Comparison of ENCODE assay signal across 16 mouse cellular contexts in genomic region chr11:74839860-74840715, GRCm38 (mm10). TPM values are rescaled to one million over a fixed set of nuclear protein-coding genes. Genes with fewer than 3 reads are reported as not detected.
A peak's percentile ranks its signal among the peaks of the same experiment; 100 is the strongest.
DNase-seq lines count a peak whose midpoint lies in the region; ATAC-seq and TF ChIP-seq lines count a peak whose summit lies in the region.
"Had no signal": no experiment of that assay in that cellular context is flagged by ENCODE, and none has a peak within 500 bp of the region (broad histone marks: within the 10 kb centered on the region; RNA-seq: fewer than 3 reads in every experiment).

No protein-coding gene starts in this region.

- intact Hi-C loops in gastrocnemius, adult 2 months (cut with DNase I): loop anchor here (10.0 kb wide), 1 partner anchor 115 kb away; the partner anchor contains the start of gene Pafah1b1

- DNase-seq in gastrocnemius, adult 2 months: no peak
- DNase-seq in gastrocnemius, postnatal 4 days (ENCODE audit: low spot score in 2 of 2): no peak
- DNase-seq in kidney, postnatal 0 days (ENCODE audit: low spot score): no peak
- no peak for DNase-seq in kidney, adult 18-20 months
- DNase-seq in spleen, adult 12 weeks (ENCODE audit: low spot score): no peak
- DNase-seq: thymus, postnatal 4 days had no signal

- TF ChIP-seq CTCF in gastrocnemius, adult 2 months (IDR thresholded peaks at IDR 0.05): no peak
- no peak for TF ChIP-seq CTCF in kidney, postnatal 0 days (IDR thresholded peaks at IDR 0.05; ENCODE audit: low read depth)
- no peak for TF ChIP-seq CTCF in E14TG2a.4 (conservative IDR thresholded peaks at IDR 0.05; ENCODE audit: low read length)
- no peak for TF ChIP-seq CTCF in bone marrow macrophage, adult 2 months (IDR thresholded peaks at IDR 0.05; ENCODE audit: low read depth, low read length)
- no peak for TF ChIP-seq CTCF in intestine, postnatal 0 days (IDR thresholded peaks at IDR 0.05; ENCODE audit: low read depth)

- no peaks in the 10 kb centered on the region for H3K27me3 ChIP-seq in kidney, postnatal 0 days (ENCODE audit: insufficient read depth, low read length)
- H3K27me3 ChIP-seq in E14TG2a.4 (ENCODE audit: insufficient read depth, low read length): no peaks in the 10 kb centered on the region
- no peaks in the 10 kb centered on the region for H3K27me3 ChIP-seq in intestine, postnatal 0 days (replicated peaks; ENCODE audit: control insufficient read depth, insufficient read depth, low read length)
- H3K27me3 ChIP-seq: forebrain, embryonic 13.5 days; limb, embryonic 12.5 days; neural tube, embryonic 12.5 days; stomach, embryonic 15.5 days had no signal

- no peak overlapping the region for H3K4me3 ChIP-seq in gastrocnemius, adult 2 months
- no peak overlapping the region for H3K4me3 ChIP-seq in kidney, postnatal 0 days (replicated peaks; ENCODE audit: low read depth, low read length)
- peak overlapping the region; percentile 80; the same call in 1 of the 2 replicates for H3K4me3 ChIP-seq in E14TG2a.4 (replicated peaks; ENCODE audit: low read length)
- H3K4me3 ChIP-seq in bone marrow macrophage, adult 2 months (ENCODE audit: insufficient read depth, low read length): no peak overlapping the region
- H3K4me3 ChIP-seq in intestine, postnatal 0 days (ENCODE audit: low read depth, low read length): no peak overlapping the region
- H3K4me3 ChIP-seq: forebrain, embryonic 13.5 days; limb, embryonic 12.5 days; neural tube, embryonic 12.5 days had no signal

- H3K36me3 ChIP-seq in kidney, postnatal 0 days (ENCODE audit: insufficient read depth, low read length): peaks cover 17% of the 10 kb centered on the region
- H3K36me3 ChIP-seq in E14TG2a.4 (ENCODE audit: insufficient read depth, low read length): peaks cover 80% of the 10 kb centered on the region
- H3K36me3 ChIP-seq in intestine, postnatal 0 days (ENCODE audit: control insufficient read depth, insufficient read depth): peaks cover 24% of the 10 kb centered on the region; the same call in 1 of the 2 replicates

- TF ChIP-seq POLR2A in bone marrow macrophage, adult 2 months (IDR thresholded peaks at IDR 0.05; ENCODE audit: borderline replicate concordance, low read depth, low read length): no peak

- H3K4me2 ChIP-seq in kidney, postnatal 0 days (ENCODE audit: low read length): no peak overlapping the region
- H3K4me2 ChIP-seq in intestine, postnatal 0 days (replicated peaks; ENCODE audit: low read depth): no peak overlapping the region
- H3K4me2 ChIP-seq: neural tube, embryonic 12.5 days had no signal

- H3K9me3 ChIP-seq in kidney, postnatal 0 days (replicated peaks; ENCODE audit: low read length): no peaks in the 10 kb centered on the region
- H3K9me3 ChIP-seq in E14TG2a.4 (ENCODE audit: low read length): peaks cover 1% of the 10 kb centered on the region; the same call in 1 of the 2 replicates
- H3K9me3 ChIP-seq in intestine, postnatal 0 days (ENCODE audit: control insufficient read depth): no peaks in the 10 kb centered on the region
- H3K9me3 ChIP-seq: forebrain, embryonic 13.5 days; limb, embryonic 12.5 days; neural tube, embryonic 12.5 days; stomach, embryonic 15.5 days had no signal

- WGBS in kidney, postnatal 0 days: 90% methylated on average over 19 of the region's 19 CpGs
- WGBS in intestine, postnatal 0 days: 90% methylated on average over 19 of the region's 19 CpGs

- no peak for ATAC-seq in kidney, postnatal 0 days (replicated peaks; ENCODE audit: low FRiP score, low read depth)
- no peak for ATAC-seq in intestine, postnatal 0 days
- ATAC-seq: CD4-positive, CD25-positive, alpha-beta regulatory T cell, adult 4 months; forebrain, embryonic 13.5 days; inflammation-experienced regulatory T-cells, adult 6 months; midbrain, embryonic 16.5 days had no signal

- peak overlapping the region; percentile 99 for H3K27ac ChIP-seq in gastrocnemius, adult 2 months
- peak overlapping the region; percentile 92; the same call in 1 of the 2 replicates for H3K27ac ChIP-seq in kidney, postnatal 0 days
- H3K27ac ChIP-seq in bone marrow macrophage, adult 2 months (ENCODE audit: insufficient read depth, low read depth, low read length): peak overlapping the region; percentile 96
- no peak overlapping the region for H3K27ac ChIP-seq in intestine, postnatal 0 days (ENCODE audit: low read depth, low read length)
- H3K27ac ChIP-seq: forebrain, embryonic 13.5 days; neural tube, embryonic 12.5 days had no signal

- H3K4me1 ChIP-seq in kidney, postnatal 0 days (replicated peaks; ENCODE audit: insufficient read depth, low read length): peaks cover 40% of the 10 kb centered on the region
- peaks cover 90% of the 10 kb centered on the region for H3K4me1 ChIP-seq in E14TG2a.4 (replicated peaks; ENCODE audit: low read depth, low read length)
- H3K4me1 ChIP-seq in bone marrow macrophage, adult 2 months (ENCODE audit: control insufficient read depth, insufficient read depth, low read length): peaks cover 31% of the 10 kb centered on the region
- H3K4me1 ChIP-seq in intestine, postnatal 0 days (replicated peaks; ENCODE audit: control insufficient read depth, insufficient read depth, low read length): peaks cover 6% of the 10 kb centered on the region; the same call in 1 of the 2 replicates

- no peak overlapping the region for H3K9ac ChIP-seq in kidney, postnatal 0 days (ENCODE audit: low read depth, low read length)
- no peak overlapping the region for H3K9ac ChIP-seq in intestine, postnatal 0 days (ENCODE audit: low read depth, low read length)
- H3K9ac ChIP-seq: forebrain, embryonic 13.5 days; limb, embryonic 12.5 days; neural tube, embryonic 12.5 days; stomach, embryonic 15.5 days had no signal

RNA-seq across cellular contexts. Expression of gene Mnt, which starts 9.4 kb away (rescaled TPM):
- total RNA-seq in gastrocnemius, adult 2 months (2021): 10 to 100 TPM in 1 of 2 experiments, 1 to 10 TPM in 1; 6.1 to 11.6 TPM
- total RNA-seq in gastrocnemius, postnatal 4 days (2021): 10 to 100 TPM; 12.3 to 13.0 TPM
- polyA plus RNA-seq in kidney, postnatal 0 days (2015; fragmentation: Nextera tagmentation; extraction: Ambion mirVana): 5.5 and 5.7 TPM in 2 replicates
- polyA plus RNA-seq in bone marrow macrophage, adult 2 months (2012; ENCODE audit: insufficient read depth, insufficient read length, missing spikeins): 26.2 and 29.9 TPM in 2 replicates
- polyA plus RNA-seq in intestine, postnatal 0 days (2015; fragmentation: Nextera tagmentation; extraction: Ambion mirVana): 5.3 and 5.8 TPM in 2 replicates

RNA-seq across cellular contexts. Expression of gene Sgsm2, which starts 56.8 kb away (rescaled TPM):
- total RNA-seq in gastrocnemius, adult 2 months (2021): 1 to 10 TPM; 2.1 TPM
- total RNA-seq in gastrocnemius, postnatal 4 days (2021): 10 to 100 TPM; 10.5 to 12.0 TPM
- polyA plus RNA-seq in kidney, postnatal 0 days (2015; fragmentation: Nextera tagmentation; extraction: Ambion mirVana): 4.9 TPM in 2 replicates
- 2.3 and 3.7 TPM in 2 replicates for polyA plus RNA-seq in bone marrow macrophage, adult 2 months (2012; ENCODE audit: insufficient read depth, insufficient read length, missing spikeins)
- 2.3 and 2.4 TPM in 2 replicates for polyA plus RNA-seq in intestine, postnatal 0 days (2015; fragmentation: Nextera tagmentation; extraction: Ambion mirVana)

RNA-seq across cellular contexts. Expression of gene Tsr1, which starts 57.8 kb away (rescaled TPM):
- 10 to 100 TPM; 24.7 to 28.9 TPM for total RNA-seq in gastrocnemius, adult 2 months (2021)
- 10 to 100 TPM; 28.6 to 30.4 TPM for total RNA-seq in gastrocnemius, postnatal 4 days (2021)
- polyA plus RNA-seq in kidney, postnatal 0 days (2015; fragmentation: Nextera tagmentation; extraction: Ambion mirVana): 31.6 and 32.7 TPM in 2 replicates
- polyA plus RNA-seq in bone marrow macrophage, adult 2 months (2012; ENCODE audit: insufficient read depth, insufficient read length, missing spikeins): 6.6 and 7.9 TPM in 2 replicates
- 16.8 and 17.5 TPM in 2 replicates for polyA plus RNA-seq in intestine, postnatal 0 days (2015; fragmentation: Nextera tagmentation; extraction: Ambion mirVana)
